ENCODE assay signal across 18 mouse cellular contexts in the genomic region with DNA sequence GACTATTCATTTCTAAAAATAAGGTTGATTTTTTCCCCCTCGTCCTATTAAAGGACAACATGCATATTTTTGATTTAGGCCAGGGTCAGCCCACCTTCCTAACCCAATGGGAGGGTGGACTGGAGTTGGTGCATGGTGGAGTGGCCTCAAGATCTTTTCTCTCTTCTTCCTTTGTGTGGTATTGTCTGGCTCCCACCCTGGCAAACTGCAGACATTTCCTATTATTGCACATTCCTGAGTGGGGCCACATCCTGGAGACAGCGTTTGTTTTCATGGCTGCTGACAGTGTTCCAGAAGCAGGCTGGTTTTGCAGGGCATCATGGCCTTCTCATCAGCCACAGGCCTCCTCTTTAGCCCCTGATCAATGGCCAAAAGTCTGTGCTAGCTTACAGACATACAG. TPM values are rescaled to one million over a fixed set of nuclear protein-coding genes. Genes with fewer than 3 reads are reported as not detected.
DNase-seq lines count a peak whose midpoint lies in the region; ATAC-seq lines count a peak whose summit lies in the region.
"Had no signal": no experiment of that assay in that cellular context is flagged by ENCODE, and none has a peak within 500 bp of the region (broad histone marks: within the 10 kb centered on the region; RNA-seq: fewer than 3 reads in every experiment).

No protein-coding gene starts in this region.

- WGBS in forebrain, embryonic 10.5 days: 80% methylated on average over 2 of the region's 2 CpGs
- WGBS in forebrain, embryonic 12.5 days: 69% methylated on average over 2 of the region's 2 CpGs
- 39% methylated on average over 2 of the region's 2 CpGs for WGBS in heart, embryonic 16.5 days
- 24% methylated on average over 2 of the region's 2 CpGs for WGBS in lung, embryonic 16.5 days
- WGBS in embryonic facial prominence, embryonic 13.5 days: 42% methylated on average over 2 of the region's 2 CpGs

- no peak overlapping the region for H3K9ac ChIP-seq in forebrain, embryonic 12.5 days
- H3K9ac ChIP-seq in heart, embryonic 16.5 days (ENCODE audit: low read length): no peak overlapping the region
- H3K9ac ChIP-seq in lung, embryonic 16.5 days (ENCODE audit: low read length): no peak overlapping the region
- no peak overlapping the region for H3K9ac ChIP-seq in embryonic facial prominence, embryonic 13.5 days
- H3K9ac ChIP-seq: hindbrain, embryonic 13.5 days had no signal

- no peak overlapping the region for H3K4me3 ChIP-seq in forebrain, embryonic 10.5 days
- no peak overlapping the region for H3K4me3 ChIP-seq in forebrain, embryonic 12.5 days (replicated peaks)
- H3K4me3 ChIP-seq in heart, embryonic 16.5 days (ENCODE audit: low read length): no peak overlapping the region
- H3K4me3 ChIP-seq in lung, embryonic 16.5 days (ENCODE audit: low read length): no peak overlapping the region
- H3K4me3 ChIP-seq in embryonic facial prominence, embryonic 13.5 days: no peak overlapping the region
- H3K4me3 ChIP-seq: hindbrain, embryonic 13.5 days; midbrain, embryonic 10.5 days had no signal

- intact Hi-C loops in heart, postnatal 25 days (cut with DNase I): no loop called here

- H3K9me3 ChIP-seq in forebrain, embryonic 10.5 days: no peaks in the 10 kb centered on the region
- H3K9me3 ChIP-seq in forebrain, embryonic 12.5 days: no peaks in the 10 kb centered on the region
- H3K9me3 ChIP-seq in heart, embryonic 16.5 days (replicated peaks; ENCODE audit: control insufficient read depth, low read length): no peaks in the 10 kb centered on the region
- H3K9me3 ChIP-seq in lung, embryonic 16.5 days (ENCODE audit: control insufficient read depth, low read length): no peaks in the 10 kb centered on the region
- H3K9me3 ChIP-seq in embryonic facial prominence, embryonic 13.5 days: no peaks in the 10 kb centered on the region
- H3K9me3 ChIP-seq: hindbrain, embryonic 13.5 days; midbrain, embryonic 10.5 days had no signal

- DNase-seq in forebrain, embryonic 10.5 days (ENCODE audit: extremely low spot score, low spot score): no peak
- DNase-seq in heart, postnatal 25 days (ENCODE audit: low spot score): no peak
- DNase-seq in lung, postnatal 4 days: no peak
- DNase-seq in cerebellum, postnatal 36 days: no peak
- DNase-seq: cerebellum, adult 18-20 months; cerebellum, postnatal 25 days; heart, adult 18-20 months; kidney, adult 11 months had no signal

- ATAC-seq in forebrain, embryonic 12.5 days (ENCODE audit: low FRiP score): no peak
- ATAC-seq in heart, embryonic 16.5 days (replicated peaks; ENCODE audit: extremely low read depth, insufficient read depth, low FRiP score): no peak
- ATAC-seq in lung, embryonic 16.5 days (ENCODE audit: low read depth): no peak
- ATAC-seq in embryonic facial prominence, embryonic 13.5 days (ENCODE audit: insufficient number of reproducible peaks, insufficient read depth, low FRiP score, low TSS enrichment, low read depth): no peak

- peak overlapping the region; percentile 53; the same call in 1 of the 2 replicates for H3K27ac ChIP-seq in forebrain, embryonic 10.5 days
- no peak overlapping the region for H3K27ac ChIP-seq in forebrain, embryonic 12.5 days
- peak overlapping the region; percentile 59; the same call in 1 of the 2 replicates for H3K27ac ChIP-seq in heart, embryonic 16.5 days (ENCODE audit: low read length)
- peak overlapping the region; percentile 86 for H3K27ac ChIP-seq in lung, embryonic 16.5 days (ENCODE audit: low read length)
- H3K27ac ChIP-seq in embryonic facial prominence, embryonic 13.5 days: 0 out of 2 replicates have a peak overlapping the region, but pooled peaks have one; percentile 35
- H3K27ac ChIP-seq: hindbrain, embryonic 13.5 days; midbrain, embryonic 10.5 days had no signal

- H3K27me3 ChIP-seq in forebrain, embryonic 10.5 days (ENCODE audit: poor library complexity, severe bottlenecking): no peaks in the 10 kb centered on the region; the same call in 1 of the 2 replicates
- H3K27me3 ChIP-seq in forebrain, embryonic 12.5 days: no peaks in the 10 kb centered on the region; the same call in 1 of the 2 replicates
- H3K27me3 ChIP-seq in heart, embryonic 16.5 days (ENCODE audit: control insufficient read depth, insufficient read depth, low read length): no peaks in the 10 kb centered on the region
- H3K27me3 ChIP-seq in lung, embryonic 16.5 days (ENCODE audit: control insufficient read depth, insufficient read depth, low read depth, low read length): no peaks in the 10 kb centered on the region
- H3K27me3 ChIP-seq in embryonic facial prominence, embryonic 13.5 days: no peaks in the 10 kb centered on the region
- H3K27me3 ChIP-seq: hindbrain, embryonic 13.5 days had no signal

- no peaks in the 10 kb centered on the region for H3K36me3 ChIP-seq in forebrain, embryonic 10.5 days (replicated peaks)
- H3K36me3 ChIP-seq in forebrain, embryonic 12.5 days (replicated peaks): no peaks in the 10 kb centered on the region
- no peaks in the 10 kb centered on the region for H3K36me3 ChIP-seq in heart, embryonic 16.5 days (ENCODE audit: control insufficient read depth, insufficient read depth)
- H3K36me3 ChIP-seq in lung, embryonic 16.5 days (ENCODE audit: control insufficient read depth, insufficient read depth, low read length): no peaks in the 10 kb centered on the region
- no peaks in the 10 kb centered on the region for H3K36me3 ChIP-seq in embryonic facial prominence, embryonic 13.5 days
- H3K36me3 ChIP-seq: hindbrain, embryonic 13.5 days; midbrain, embryonic 10.5 days had no signal

- H3K4me1 ChIP-seq in forebrain, embryonic 10.5 days: peaks cover 34% of the 10 kb centered on the region
- peaks cover 21% of the 10 kb centered on the region for H3K4me1 ChIP-seq in forebrain, embryonic 12.5 days
- peaks cover 16% of the 10 kb centered on the region for H3K4me1 ChIP-seq in heart, embryonic 16.5 days (ENCODE audit: control insufficient read depth, insufficient read depth, low read length)
- peaks cover 41% of the 10 kb centered on the region for H3K4me1 ChIP-seq in lung, embryonic 16.5 days (replicated peaks; ENCODE audit: control insufficient read depth, insufficient read depth, low read length)
- peaks cover 24% of the 10 kb centered on the region for H3K4me1 ChIP-seq in embryonic facial prominence, embryonic 13.5 days

- no peak overlapping the region for H3K4me2 ChIP-seq in forebrain, embryonic 12.5 days
- H3K4me2 ChIP-seq in heart, embryonic 16.5 days (ENCODE audit: low read depth, low read length): no peak overlapping the region
- no peak overlapping the region for H3K4me2 ChIP-seq in lung, embryonic 16.5 days (ENCODE audit: low read depth, low read length)
- no peak overlapping the region for H3K4me2 ChIP-seq in embryonic facial prominence, embryonic 13.5 days
- H3K4me2 ChIP-seq: hindbrain, embryonic 13.5 days; liver, embryonic 11.5 days had no signal

RNA-seq across cellular contexts. Expression of a gene that starts 4.2 kb away (rescaled TPM):
- polyA plus RNA-seq in forebrain, embryonic 10.5 days (2016; fragmentation: Nextera tagmentation; extraction: Ambion mirVana): 102 and 106 TPM in 2 replicates
- 63.5 and 66.0 TPM in 2 replicates for polyA plus RNA-seq in forebrain, embryonic 12.5 days (2016; fragmentation: Nextera tagmentation; extraction: Ambion mirVana)
- 123 and 131 TPM in 2 replicates for polyA plus RNA-seq in heart, embryonic 16.5 days (2015; fragmentation: Nextera tagmentation; extraction: Ambion mirVana)
- 10 to 100 TPM; 29.8 to 30.8 TPM for total RNA-seq in heart, postnatal 25 days (2021)
- polyA plus RNA-seq in lung, embryonic 16.5 days (2015; fragmentation: Nextera tagmentation; extraction: Ambion mirVana): 228 and 249 TPM in 2 replicates
- polyA plus RNA-seq in embryonic facial prominence, embryonic 13.5 days (2015; fragmentation: Nextera tagmentation; extraction: Ambion mirVana): 148 and 153 TPM in 2 replicates

RNA-seq across cellular contexts. Expression of a gene that starts 7.4 kb away (rescaled TPM):
- polyA plus RNA-seq in forebrain, embryonic 10.5 days (2016; fragmentation: Nextera tagmentation; extraction: Ambion mirVana): 5.5 and 5.9 TPM in 2 replicates
- polyA plus RNA-seq in forebrain, embryonic 12.5 days (2016; fragmentation: Nextera tagmentation; extraction: Ambion mirVana): 2.2 and 3.0 TPM in 2 replicates
- polyA plus RNA-seq in heart, embryonic 16.5 days (2015; fragmentation: Nextera tagmentation; extraction: Ambion mirVana): 2.5 and 2.6 TPM in 2 replicates
- total RNA-seq in heart, postnatal 25 days (2021): 1 to 10 TPM; 3.0 to 5.8 TPM
- 5.6 and 6.7 TPM in 2 replicates for polyA plus RNA-seq in lung, embryonic 16.5 days (2015; fragmentation: Nextera tagmentation; extraction: Ambion mirVana)
- polyA plus RNA-seq in embryonic facial prominence, embryonic 13.5 days (2015; fragmentation: Nextera tagmentation; extraction: Ambion mirVana): 3.1 and 3.3 TPM in 2 replicates
- total RNA-seq: gastrocnemius, adult 8-10 months; layer of hippocampus, postnatal 10 days had no signal
- polyA plus RNA-seq: CD4-positive, CD25-positive, alpha-beta regulatory T cell, adult 4 months had no signal

RNA-seq across cellular contexts. Expression of a gene that starts 20.9 kb away (rescaled TPM):
- 534 and 554 TPM in 2 replicates for polyA plus RNA-seq in forebrain, embryonic 10.5 days (2016; fragmentation: Nextera tagmentation; extraction: Ambion mirVana)
- 735 and 766 TPM in 2 replicates for polyA plus RNA-seq in forebrain, embryonic 12.5 days (2016; fragmentation: Nextera tagmentation; extraction: Ambion mirVana)
- polyA plus RNA-seq in heart, embryonic 16.5 days (2015; fragmentation: Nextera tagmentation; extraction: Ambion mirVana): 912 and 1,057 TPM in 2 replicates
- total RNA-seq in heart, postnatal 25 days (2021): 1,000 to 10,000 TPM; 1,566 to 1,609 TPM
- polyA plus RNA-seq in lung, embryonic 16.5 days (2015; fragmentation: Nextera tagmentation; extraction: Ambion mirVana): 794 and 878 TPM in 2 replicates
- 779 and 911 TPM in 2 replicates for polyA plus RNA-seq in embryonic facial prominence, embryonic 13.5 days (2015; fragmentation: Nextera tagmentation; extraction: Ambion mirVana)

RNA-seq across cellular contexts. Expression of a gene that starts 27.4 kb away (rescaled TPM):
- polyA plus RNA-seq in forebrain, embryonic 10.5 days (2016; fragmentation: Nextera tagmentation; extraction: Ambion mirVana): 196 and 201 TPM in 2 replicates
- polyA plus RNA-seq in forebrain, embryonic 12.5 days (2016; fragmentation: Nextera tagmentation; extraction: Ambion mirVana): 153 and 167 TPM in 2 replicates
- 78.1 and 86.2 TPM in 2 replicates for polyA plus RNA-seq in heart, embryonic 16.5 days (2015; fragmentation: Nextera tagmentation; extraction: Ambion mirVana)
- total RNA-seq in heart, postnatal 25 days (2021): 10 to 100 TPM; 29.0 to 30.1 TPM
- 136 and 140 TPM in 2 replicates for polyA plus RNA-seq in lung, embryonic 16.5 days (2015; fragmentation: Nextera tagmentation; extraction: Ambion mirVana)
- 131 and 140 TPM in 2 replicates for polyA plus RNA-seq in embryonic facial prominence, embryonic 13.5 days (2015; fragmentation: Nextera tagmentation; extraction: Ambion mirVana)

RNA-seq across cellular contexts. Expression of a gene that starts 29.8 kb away (rescaled TPM):
- 128 and 129 TPM in 2 replicates for polyA plus RNA-seq in forebrain, embryonic 10.5 days (2016; fragmentation: Nextera tagmentation; extraction: Ambion mirVana)
- polyA plus RNA-seq in forebrain, embryonic 12.5 days (2016; fragmentation: Nextera tagmentation; extraction: Ambion mirVana): 114 TPM in 2 replicates
- polyA plus RNA-seq in heart, embryonic 16.5 days (2015; fragmentation: Nextera tagmentation; extraction: Ambion mirVana): 146 and 162 TPM in 2 replicates
- 10 to 100 TPM; 65.1 to 68.1 TPM for total RNA-seq in heart, postnatal 25 days (2021)
- polyA plus RNA-seq in lung, embryonic 16.5 days (2015; fragmentation: Nextera tagmentation; extraction: Ambion mirVana): 116 and 117 TPM in 2 replicates
- 108 TPM in 2 replicates for polyA plus RNA-seq in embryonic facial prominence, embryonic 13.5 days (2015; fragmentation: Nextera tagmentation; extraction: Ambion mirVana)
